Mouse (Mus musculus): ENCODE measurements around the gene Nkain4. TPM values are rescaled to one million over a fixed set of nuclear protein-coding genes. Genes with fewer than 3 reads are reported as not detected.

The Nkain4 gene
- polyA plus RNA-seq (2017; shearing (Covaris generic)) = not detected

DNA sequence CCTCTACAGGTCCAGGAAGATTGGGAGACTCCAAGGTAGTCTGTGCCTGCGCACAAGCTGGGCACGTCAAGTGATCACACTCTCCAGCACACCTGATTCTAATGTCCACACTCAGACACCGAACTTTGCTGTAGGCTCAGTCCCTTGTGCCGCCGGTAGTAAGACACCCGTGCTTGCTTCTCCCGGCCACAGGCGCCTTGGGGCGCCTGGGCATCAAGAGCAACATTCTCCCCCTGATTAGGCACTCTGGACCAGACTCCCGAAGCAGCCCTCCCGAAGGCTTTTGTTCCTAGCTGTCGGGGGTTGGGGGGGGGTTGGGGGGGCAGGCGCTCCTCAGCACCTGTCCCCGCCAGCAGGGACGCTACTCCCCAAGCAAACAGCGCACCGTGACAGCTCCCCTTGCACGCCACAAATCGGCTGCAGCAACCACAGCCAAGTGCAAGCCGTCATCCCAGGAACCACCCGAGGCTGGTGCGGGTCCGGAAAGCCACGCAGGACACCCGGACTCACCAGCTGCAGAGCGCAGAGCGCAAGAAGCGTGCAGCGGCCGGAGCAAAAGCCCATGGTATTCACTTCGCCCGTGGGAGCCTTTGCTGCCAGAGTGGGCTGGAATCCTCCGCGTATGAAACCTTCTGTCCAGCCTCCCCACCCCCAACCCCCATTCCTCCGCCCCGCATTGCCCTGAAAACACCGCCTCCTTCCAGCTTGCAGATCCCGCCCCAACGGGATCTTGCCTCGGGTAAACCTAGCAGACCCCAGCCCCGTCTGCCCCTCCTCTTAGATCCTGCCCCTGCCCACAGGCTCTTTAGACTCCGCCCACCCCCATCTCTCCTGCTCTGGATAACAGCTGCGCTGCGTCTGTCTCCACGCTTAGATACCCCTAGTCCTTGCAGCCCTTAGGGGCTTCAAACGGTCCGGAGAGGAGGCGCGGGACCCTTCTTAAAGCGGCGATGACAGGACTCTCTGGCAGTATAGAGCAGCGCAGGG, at the start of gene Nkain4:
Nkain4 (minus strand) TSS at position 639 of the 987 bp plus-strand sequence.

DNA sequence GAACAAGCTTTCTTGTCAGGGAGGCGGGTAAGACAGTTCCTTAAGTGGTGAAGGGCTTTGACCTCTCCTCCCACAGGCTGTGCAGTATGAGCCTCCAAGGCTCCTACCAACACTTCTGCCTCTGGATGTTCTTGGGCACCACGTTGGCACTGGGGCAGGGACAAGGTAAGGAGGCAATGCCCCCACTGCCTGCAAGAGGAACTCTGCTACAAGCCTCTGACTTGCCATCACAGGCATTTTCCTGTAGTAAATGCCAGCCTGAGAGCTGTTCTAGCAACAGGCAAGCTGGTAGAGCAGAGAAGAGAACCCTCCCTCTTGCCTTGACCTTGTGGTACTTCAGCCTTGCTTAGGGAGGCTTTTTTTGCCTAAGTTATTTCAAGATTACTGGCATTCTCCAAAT, 31.9 kb upstream of the Nkain4 start, which contains the start of gene Col20a1:
Col20a1 (plus strand) TSS at position 87 of the 400 bp plus-strand sequence.

DNA sequence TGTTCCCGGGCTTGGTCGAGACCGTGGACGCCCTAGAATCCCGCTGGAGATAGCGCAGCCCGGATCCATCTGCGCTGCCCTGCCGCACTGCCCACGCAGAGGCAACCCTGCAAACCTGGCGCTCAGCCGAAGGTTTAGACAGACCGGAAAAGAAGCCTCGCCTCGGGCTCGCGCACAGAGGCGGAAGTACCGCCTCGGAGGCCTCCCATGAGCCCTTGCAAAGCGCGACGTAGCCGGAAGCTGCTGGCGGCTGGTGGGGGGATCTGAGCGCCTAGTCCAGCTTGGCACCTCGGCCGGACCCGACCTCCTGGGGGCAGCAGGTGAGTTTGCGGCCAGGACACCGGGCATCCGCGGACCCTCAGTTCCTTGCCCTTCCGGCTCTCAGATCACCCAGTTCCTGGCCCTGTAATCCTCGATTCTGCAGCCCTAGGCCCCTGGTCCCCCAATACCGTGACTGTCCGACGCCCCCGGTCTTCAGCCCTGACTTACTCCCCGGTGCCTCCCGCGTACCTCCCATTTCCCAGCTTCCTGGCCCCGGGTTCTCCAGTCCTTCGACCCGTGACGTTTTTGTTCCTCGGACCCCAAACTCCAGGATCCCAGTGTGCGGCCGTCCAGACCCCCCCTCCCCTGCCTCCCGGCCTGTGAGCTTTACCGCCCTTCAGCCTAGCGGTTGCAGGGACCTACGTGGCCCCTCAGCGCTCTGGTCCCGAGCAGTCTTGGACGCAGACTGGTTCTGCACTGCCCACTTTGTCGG, 12.7 kb upstream of the Nkain4 start, which contains the start of gene Arfgap1:
Arfgap1 (plus strand) TSS at position 216 of the 754 bp plus-strand sequence.

DNA sequence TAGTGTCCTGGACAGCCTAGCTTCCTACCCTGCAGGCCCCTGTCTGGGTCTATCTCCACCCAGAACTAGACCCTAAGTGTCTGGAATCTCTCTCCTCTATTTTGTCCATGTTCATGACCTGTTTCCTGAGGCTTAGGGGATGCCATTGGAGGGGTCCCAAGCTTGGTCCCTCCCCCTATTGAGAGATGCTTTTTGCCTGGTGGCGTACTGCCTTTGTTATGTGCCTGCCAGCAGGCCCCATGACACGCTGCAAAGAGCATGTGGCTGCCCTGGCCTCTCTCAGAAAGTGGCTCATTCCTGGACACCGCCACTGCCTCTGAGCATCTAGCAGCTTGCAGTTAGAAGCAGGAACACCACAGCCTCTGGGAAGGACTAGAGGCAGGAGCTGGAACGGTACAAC, 25.8 kb downstream of the Nkain4 start, which contains the start of gene Birc7:
Birc7 (plus strand) TSS at position 301 of the 400 bp plus-strand sequence.

DNA sequence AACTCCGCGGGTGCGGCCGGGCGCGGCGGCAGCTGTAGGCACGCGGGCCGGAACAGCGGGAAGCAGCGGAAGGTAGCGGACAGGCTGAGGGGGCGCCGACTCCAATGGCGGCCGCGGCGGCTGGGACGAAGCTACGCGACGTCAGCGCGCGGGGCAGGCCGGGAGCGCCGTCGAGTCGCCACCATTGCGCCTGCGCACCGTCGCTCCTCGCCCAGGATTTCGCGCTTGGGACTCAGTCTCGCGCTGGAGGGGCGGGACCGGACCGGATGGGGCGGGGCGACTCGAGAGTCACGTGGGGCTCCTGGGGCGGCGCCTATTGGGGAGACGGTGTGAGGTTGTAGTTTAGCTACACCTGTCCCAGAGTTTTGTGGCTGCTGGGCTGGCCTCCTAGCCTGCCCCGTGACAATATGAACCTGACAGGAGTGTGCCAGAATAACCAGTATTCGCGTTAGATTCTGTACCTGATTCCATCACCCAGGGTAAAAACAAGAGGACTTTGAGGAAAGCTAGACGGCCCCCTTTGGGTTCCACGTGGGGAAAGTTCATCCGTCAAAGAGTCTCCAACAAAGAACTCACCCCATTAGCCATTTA, 33.6 kb downstream of the Nkain4 start, which contains the start of gene Ythdf1:
Ythdf1 (minus strand) TSS at position 140 of the 591 bp plus-strand sequence.

Other genes with a start within 250 kb of the Nkain4 start
- 37.2 TPM for gene Dido1, start 244.7 kb downstream of the Nkain4 start, polyA plus RNA-seq (2017; shearing (Covaris generic))
- 18.7 TPM for gene Gid8, start 244.6 kb downstream of the Nkain4 start, polyA plus RNA-seq (2017; shearing (Covaris generic))
- gene Slc17a9, start 229.4 kb downstream of the Nkain4 start, polyA plus RNA-seq (2017; shearing (Covaris generic)) = 39.4 TPM
- not detected for gene Bhlhe23, start 177.8 kb downstream of the Nkain4 start, polyA plus RNA-seq (2017; shearing (Covaris generic))
- gene Ythdf1, start 33.8 kb downstream of the Nkain4 start, polyA plus RNA-seq (2017; shearing (Covaris generic)) = 84.3 TPM
- gene Birc7, start 25.7 kb downstream of the Nkain4 start, polyA plus RNA-seq (2017; shearing (Covaris generic)) = not detected
- gene Arfgap1, start 12.5 kb upstream of the Nkain4 start, polyA plus RNA-seq (2017; shearing (Covaris generic)) = 58.9 TPM
- 0.61 TPM for gene Col20a1, start 31.8 kb upstream of the Nkain4 start, polyA plus RNA-seq (2017; shearing (Covaris generic))
- gene Chrna4, start 88.8 kb upstream of the Nkain4 start, polyA plus RNA-seq (2017; shearing (Covaris generic)) = not detected
- gene Kcnq2, start 180.6 kb upstream of the Nkain4 start, polyA plus RNA-seq (2017; shearing (Covaris generic)) = 0.14 TPM
- gene Eef1a2, start 202.3 kb upstream of the Nkain4 start, polyA plus RNA-seq (2017; shearing (Covaris generic)) = not detected
- gene Ppdpf, start 232.5 kb upstream of the Nkain4 start, polyA plus RNA-seq (2017; shearing (Covaris generic)) = 106 TPM
- not detected for gene Ptk6, start 248.1 kb upstream of the Nkain4 start, polyA plus RNA-seq (2017; shearing (Covaris generic))

Data from effector memory CD4-positive, alpha-beta T cell, adult 5 months (primary cell).